Mouse (Mus musculus) kidney, postnatal 0 days (tissue): ENCODE measurements around the gene Abca13. TPM values are rescaled to one million over a fixed set of nuclear protein-coding genes. Genes with fewer than 3 reads are reported as not detected.
A peak's percentile ranks its signal among the peaks of the same experiment; 100 is the strongest.

ENCODE experiments used
- ATAC-seq: fragments of 200-750 bp; cut with Nextera tagmentation; replicated peaks from 2 replicates; pipeline ENCODE4 v1.8.0; 2017; ENCODE audit warnings: low read depth, moderate number of reproducible peaks, moderate TSS enrichment, moderate library complexity; ENCODE audit not compliant: low FRiP score
- DNase-seq: peaks from one replicate; pipeline ENCODE4 v3.0.0-alpha.2; 2016; ENCODE audit warnings: low spot score
- H3K27ac ChIP-seq: fragments of 300-500 bp; sonication (generic); 2 replicates; pipeline ENCODE4 v1.5.1; 2014; ENCODE audit warnings: mild to moderate bottlenecking
- H3K27me3 ChIP-seq: fragments of 300-500 bp; sonication (generic); 2 replicates; pipeline ENCODE4 v1.6.1; 2014; ENCODE audit warnings: low read length, mixed read lengths; ENCODE audit not compliant: insufficient read depth
- H3K36me3 ChIP-seq: fragments of 300-500 bp; sonication (generic); 2 replicates; pipeline ENCODE4 v1.6.1; 2014; ENCODE audit warnings: low read length, mixed read lengths; ENCODE audit not compliant: insufficient read depth
- H3K4me1 ChIP-seq: fragments of 300-500 bp; sonication (generic); replicated peaks from 2 replicates; pipeline ENCODE4 v1.6.1; 2014; ENCODE audit warnings: antibody characterized with exemption, low read length, mixed read lengths; ENCODE audit not compliant: insufficient read depth
- H3K4me2 ChIP-seq: fragments of 300-500 bp; sonication (generic); 2 replicates; pipeline ENCODE4 v1.6.1; 2014; ENCODE audit warnings: mild to moderate bottlenecking, low read length, moderate library complexity, mixed read lengths
- H3K4me3 ChIP-seq: fragments of 300-500 bp; sonication (generic); replicated peaks from 2 replicates; pipeline ENCODE4 v1.5.1; 2014; ENCODE audit warnings: low read depth, low read length
- H3K9ac ChIP-seq: fragments of 300-500 bp; sonication (generic); 2 replicates; pipeline ENCODE4 v1.6.1; 2014; ENCODE audit warnings: low read depth, low read length
- H3K9me3 ChIP-seq: fragments of 300-500 bp; sonication (generic); replicated peaks from 2 replicates; pipeline ENCODE4 v1.6.1; 2016; ENCODE audit warnings: low read length, inconsistent platforms, mixed read lengths
- CTCF ChIP-seq: IDR thresholded peaks from 2 replicates; pipeline ENCODE4 v1.5.1; 2016; ENCODE audit warnings: antibody characterized with exemption, low read depth, mild to moderate bottlenecking, moderate library complexity
- WGBS: fragments of 180-500 bp; shearing (Covaris S2); extraction: QIAGEN DNeasy Blood & Tissue Kit; methylation state at CpG from one replicate; pipeline ENCODE4 v1.1.7; 2014; 5-methylcytosine and 5-hydroxymethylcytosine counted together
- polyA plus RNA-seq: library from polyadenylated mRNA; unstranded; fragments of >200 nt; fragmentation: Nextera tagmentation; extraction: Ambion mirVana; gene quantifications from 2 replicates; pipeline ENCODE4 v1.2.1, GENCODE M21; 2015

Abca13 gene
- polyA plus RNA-seq, 1 experiment from 2014 or later = 1.8 TPM

DNA sequence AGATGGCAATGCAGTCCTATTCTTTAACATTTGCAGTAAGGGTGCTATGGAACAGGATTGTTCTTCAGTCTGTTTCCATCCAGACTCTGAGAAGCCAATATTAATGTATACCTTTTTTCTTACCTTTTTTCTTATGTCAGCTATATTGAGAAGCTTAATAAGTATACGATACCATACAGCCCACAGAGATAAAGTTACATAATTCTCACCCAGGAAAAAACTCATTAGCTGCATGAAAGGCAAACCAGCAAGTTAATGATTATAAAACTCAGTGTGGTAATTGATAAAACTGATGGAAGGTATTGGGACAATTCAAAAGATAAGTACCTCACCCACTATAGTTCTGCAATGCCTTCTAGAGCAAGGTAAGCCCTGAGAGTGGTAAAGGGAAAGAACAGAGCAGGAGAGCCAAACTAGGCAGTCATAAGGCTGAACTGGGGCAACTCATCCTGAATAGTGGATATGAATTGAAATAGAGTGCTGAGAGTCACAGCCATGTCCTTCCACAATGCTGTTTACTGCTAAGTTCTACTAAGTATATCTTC lies 342.0 kb downstream of the Abca13 start:
- H3K36me3 ChIP-seq = no peaks in the 10 kb centered on the region
- TF ChIP-seq CTCF = no peak
- no peak overlapping the region for H3K9ac ChIP-seq
- H3K4me3 ChIP-seq = no peak overlapping the region
- WGBS = 80% methylated on average over 1 of the region's 1 CpGs
- no peaks in the 10 kb centered on the region for H3K27me3 ChIP-seq
- H3K27ac ChIP-seq = no peak overlapping the region
- DNase-seq (no peak), ATAC-seq (no peak)
- H3K9me3 ChIP-seq = no peaks in the 10 kb centered on the region
- no peak overlapping the region for H3K4me2 ChIP-seq
- H3K4me1 ChIP-seq = no peaks in the 10 kb centered on the region

GRCm38 (mm10) chr11:9536811-9537210 lies 345.1 kb downstream of the Abca13 start:
- no peak overlapping the region for H3K9ac ChIP-seq
- TF ChIP-seq CTCF = no peak
- WGBS = 60% methylated on average over 6 of the region's 6 CpGs
- H3K27ac ChIP-seq = no peak overlapping the region
- H3K4me2 ChIP-seq = no peak overlapping the region
- H3K36me3 ChIP-seq = no peaks in the 10 kb centered on the region
- H3K27me3 ChIP-seq = no peaks in the 10 kb centered on the region
- no peaks in the 10 kb centered on the region for H3K9me3 ChIP-seq
- H3K4me1 ChIP-seq = no peaks in the 10 kb centered on the region
- no peak for DNase-seq
- H3K4me3 ChIP-seq = no peak overlapping the region
- no peak for ATAC-seq

DNA sequence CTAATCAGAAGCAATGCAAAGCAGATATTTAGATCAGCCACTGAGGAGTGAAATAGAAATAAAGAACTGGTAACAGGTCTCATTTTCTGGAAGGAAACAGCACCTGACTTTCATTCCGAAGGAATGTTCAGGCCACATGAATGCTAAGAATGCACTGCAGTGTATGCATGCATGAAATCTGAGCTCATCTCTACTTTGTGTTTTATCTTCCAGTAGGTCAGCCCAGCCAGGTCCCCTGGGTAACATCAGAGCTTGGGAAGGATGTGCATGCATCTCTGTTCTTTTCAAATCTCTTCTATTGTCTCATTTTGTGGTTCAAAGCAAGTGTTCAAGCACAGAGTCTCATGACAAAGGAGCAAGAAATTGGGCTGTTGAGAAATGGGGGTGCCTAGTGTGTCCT lies 346.6 kb downstream of the Abca13 start:
- ATAC-seq = no peak
- H3K9me3 ChIP-seq = no peaks in the 10 kb centered on the region
- H3K27ac ChIP-seq = no peak overlapping the region
- no peak overlapping the region for H3K9ac ChIP-seq
- H3K27me3 ChIP-seq = no peaks in the 10 kb centered on the region
- no peak overlapping the region for H3K4me3 ChIP-seq
- H3K36me3 ChIP-seq = no peaks in the 10 kb centered on the region
- no peak for TF ChIP-seq CTCF
- H3K4me2 ChIP-seq = no peak overlapping the region
- WGBS = 63% methylated on average over 1 of the region's 1 CpGs
- no peak for DNase-seq
- H3K4me1 ChIP-seq = no peaks in the 10 kb centered on the region

- Histone ChIP-seq H3K4me2 (no peak overlapping the region), H3K9ac (no peak overlapping the region), H3K9me3 (no peaks in the 10 kb centered on the region), H3K27ac (no peak overlapping the region), H3K4me1 (no peaks in the 10 kb centered on the region), H3K36me3 (no peaks in the 10 kb centered on the region), H3K27me3 (no peaks in the 10 kb centered on the region), H3K4me3 (no peak overlapping the region)
- ATAC-seq = no peak
- no peak for TF ChIP-seq CTCF
- no peak for DNase-seq
- 89% methylated on average over 2 of the region's 2 CpGs for WGBS
These were observed 368.3 kb downstream of the Abca13 start for GRCm38 (mm10) chr11:9560026-9560425.

GRCm38 (mm10) chr11:9568302-9568701 lies 376.6 kb downstream of the Abca13 start:
- TF ChIP-seq CTCF = no peak

DNA sequence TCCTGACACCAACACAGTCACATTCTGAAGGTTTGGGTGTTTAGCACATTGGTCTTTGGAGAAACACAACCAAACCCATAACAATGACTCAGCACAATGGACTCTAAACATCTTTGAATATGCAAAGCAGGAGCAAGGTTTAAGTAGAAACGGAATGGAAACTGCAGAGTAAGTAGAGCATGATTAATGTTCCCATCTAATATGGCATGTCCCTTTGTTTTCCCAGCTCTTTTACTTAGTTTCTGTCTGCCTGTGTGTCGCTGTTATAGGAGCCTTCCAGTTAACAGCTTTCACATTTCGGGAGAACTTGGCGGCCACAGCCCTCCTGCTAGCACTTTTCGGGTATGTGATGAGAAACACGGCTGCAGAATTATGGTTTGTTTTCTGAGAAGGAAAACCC lies 378.6 kb downstream of the Abca13 start:
- Histone ChIP-seq H3K27ac (no peak overlapping the region), H3K4me3 (no peak overlapping the region), H3K4me1 (no peaks in the 10 kb centered on the region), H3K9me3 (no peaks in the 10 kb centered on the region), H3K27me3 (no peaks in the 10 kb centered on the region), H3K36me3 (no peaks in the 10 kb centered on the region), H3K4me2 (no peak overlapping the region), H3K9ac (no peak overlapping the region)
- DNase-seq (peak; percentile 28), ATAC-seq (no peak)
- 47% methylated on average over 6 of the region's 6 CpGs for WGBS
- TF ChIP-seq CTCF = no peak

More at GRCm38 (mm10) chr11:9568302-9568701, 376.6 kb downstream of the Abca13 start:
- 79% methylated on average over 2 of the region's 2 CpGs for WGBS
- no peak overlapping the region for H3K27ac ChIP-seq
- H3K36me3 ChIP-seq = no peaks in the 10 kb centered on the region
- no peak overlapping the region for H3K4me3 ChIP-seq
- DNase-seq (no peak), ATAC-seq (no peak)
- H3K4me1 ChIP-seq = no peaks in the 10 kb centered on the region
- no peaks in the 10 kb centered on the region for H3K27me3 ChIP-seq
- H3K9me3 ChIP-seq = no peaks in the 10 kb centered on the region
- no peak overlapping the region for H3K4me2 ChIP-seq
- no peak overlapping the region for H3K9ac ChIP-seq

GRCm38 (mm10) chr11:9574894-9575293 lies 383.2 kb downstream of the Abca13 start:
- H3K27ac ChIP-seq = no peak overlapping the region
- H3K4me1 ChIP-seq = no peaks in the 10 kb centered on the region
- H3K36me3 ChIP-seq = no peaks in the 10 kb centered on the region
- TF ChIP-seq CTCF = no peak
- H3K27me3 ChIP-seq = no peaks in the 10 kb centered on the region
- no peak overlapping the region for H3K4me2 ChIP-seq
- DNase-seq (no peak), ATAC-seq (no peak)
- H3K9me3 ChIP-seq = no peaks in the 10 kb centered on the region
- H3K4me3 ChIP-seq = no peak overlapping the region
- no peak overlapping the region for H3K9ac ChIP-seq
- WGBS = 75% methylated on average over 4 of the region's 4 CpGs
